Mouse (Mus musculus) frontal cortex, adult (tissue): ENCODE data around the gene Dera.

Experiments used
- ATAC-seq: cut with Nextera tagmentation; 2 replicates; pipeline ENCODE4 v1.9.2; 2017; ENCODE audit warnings: mild to moderate bottlenecking, moderate library complexity, mixed read lengths; ENCODE audit not compliant: low TSS enrichment

Dera gene

GRCm38 (mm10) chr6:137886210-137886979, 132.0 kb downstream of the Dera start:
- ATAC-seq: no peak

- ATAC-seq: no peak
Observed at GRCm38 (mm10) chr6:137887258-137887657, 132.9 kb downstream of the Dera start.

- peak; percentile 85 for ATAC-seq
Observed at GRCm38 (mm10) chr6:137897671-137898070, 143.3 kb downstream of the Dera start.

GRCm38 (mm10) chr6:137901255-137901654, 146.9 kb downstream of the Dera start:
- no peak for ATAC-seq
